Mouse (Mus musculus) megakaryocyte, embryonic 14.5 days (primary cell): ENCODE results near the gene Pard3.

ENCODE experiments used
- FLI1 ChIP-seq: IDR thresholded peaks from 2 replicates; pipeline ENCODE4 v1.6.1; 2012; ENCODE audit warnings: low read length, inconsistent platforms, mixed read lengths
- GATA1 ChIP-seq: IDR thresholded peaks from 3 replicates; pipeline ENCODE4 v1.6.1; 2012; ENCODE audit warnings: mixed read lengths, low read length, inconsistent platforms, borderline replicate concordance

- no peak for TF ChIP-seq GATA1
- TF ChIP-seq FLI1: no peak
These were observed 128.1 kb downstream of the Pard3 start for GRCm38 (mm10) chr8:127191824-127192223.
